Mouse (Mus musculus) G1E-ER4 (cell line): ENCODE measurements around the gene Sh3bgrl3. TPM values are rescaled to one million over a fixed set of nuclear protein-coding genes. Genes with fewer than 3 reads are reported as not detected.

Experiments
- GATA1 ChIP-seq: IDR thresholded peaks from one replicate; pipeline ENCODE4 v1.8.0; 2012; ENCODE audit warnings: low read length, inconsistent platforms
- polyA plus RNA-seq: library from polyadenylated mRNA; stranded (reverse); fragments of >175 nt; gene quantifications from 2 replicates; pipeline ENCODE4 v1.2.3, GENCODE M21; 2012

Gene Sh3bgrl3
- polyA plus RNA-seq, result 86.9 and 168 TPM in 2 replicates

- no peak for TF ChIP-seq GATA1
Measured at GRCm38 (mm10) chr4:134128221-134128982, at the start of gene Sh3bgrl3. Sh3bgrl3 (minus strand) TSS chr4:134128789.

- no peak for TF ChIP-seq GATA1
Measured at GRCm38 (mm10) chr4:134172391-134172790, 43.8 kb upstream of the Sh3bgrl3 start.

- no peak for TF ChIP-seq GATA1
Measured at GRCm38 (mm10) chr4:134166906-134167305, 38.3 kb upstream of the Sh3bgrl3 start.

GRCm38 (mm10) chr4:134165548-134166465, 37.2 kb upstream of the Sh3bgrl3 start:
- no peak for TF ChIP-seq GATA1

- no peak for TF ChIP-seq GATA1
Measured at GRCm38 (mm10) chr4:134165024-134165423, 36.4 kb upstream of the Sh3bgrl3 start.

GRCm38 (mm10) chr4:134164591-134164990, 36.0 kb upstream of the Sh3bgrl3 start:
- TF ChIP-seq GATA1, result no peak

- no peak for TF ChIP-seq GATA1
Measured at GRCm38 (mm10) chr4:134158774-134159173, 30.2 kb upstream of the Sh3bgrl3 start.

GRCm38 (mm10) chr4:134157558-134157957, 29.0 kb upstream of the Sh3bgrl3 start:
- no peak for TF ChIP-seq GATA1

- no peak for TF ChIP-seq GATA1
Measured at GRCm38 (mm10) chr4:134156744-134157143, 28.2 kb upstream of the Sh3bgrl3 start.

- no peak for TF ChIP-seq GATA1
Measured at GRCm38 (mm10) chr4:134155961-134156465, 27.4 kb upstream of the Sh3bgrl3 start.

GRCm38 (mm10) chr4:134155531-134155930, 26.9 kb upstream of the Sh3bgrl3 start:
- TF ChIP-seq GATA1, result no peak

- no peak for TF ChIP-seq GATA1
Measured at GRCm38 (mm10) chr4:134154354-134154753, 25.8 kb upstream of the Sh3bgrl3 start.

GRCm38 (mm10) chr4:134153656-134154055, 25.1 kb upstream of the Sh3bgrl3 start:
- TF ChIP-seq GATA1, result no peak

GRCm38 (mm10) chr4:134152112-134152511, 23.5 kb upstream of the Sh3bgrl3 start:
- no peak for TF ChIP-seq GATA1

GRCm38 (mm10) chr4:134149389-134149788, 20.8 kb upstream of the Sh3bgrl3 start:
- TF ChIP-seq GATA1, result no peak

GRCm38 (mm10) chr4:134138857-134139256, 10.3 kb upstream of the Sh3bgrl3 start:
- no peak for TF ChIP-seq GATA1
